Mouse (Mus musculus) kidney, postnatal 36 days (tissue): ENCODE data around the gene Gpcpd1.

ENCODE experiments used
- DNase-seq, 2 experiments: peaks; one replicate each; pipeline ENCODE4 v3.0.0; 2021 to 2022; ENCODE audit warnings: mixed read lengths in 2 of 2

The Gpcpd1 gene

DNA sequence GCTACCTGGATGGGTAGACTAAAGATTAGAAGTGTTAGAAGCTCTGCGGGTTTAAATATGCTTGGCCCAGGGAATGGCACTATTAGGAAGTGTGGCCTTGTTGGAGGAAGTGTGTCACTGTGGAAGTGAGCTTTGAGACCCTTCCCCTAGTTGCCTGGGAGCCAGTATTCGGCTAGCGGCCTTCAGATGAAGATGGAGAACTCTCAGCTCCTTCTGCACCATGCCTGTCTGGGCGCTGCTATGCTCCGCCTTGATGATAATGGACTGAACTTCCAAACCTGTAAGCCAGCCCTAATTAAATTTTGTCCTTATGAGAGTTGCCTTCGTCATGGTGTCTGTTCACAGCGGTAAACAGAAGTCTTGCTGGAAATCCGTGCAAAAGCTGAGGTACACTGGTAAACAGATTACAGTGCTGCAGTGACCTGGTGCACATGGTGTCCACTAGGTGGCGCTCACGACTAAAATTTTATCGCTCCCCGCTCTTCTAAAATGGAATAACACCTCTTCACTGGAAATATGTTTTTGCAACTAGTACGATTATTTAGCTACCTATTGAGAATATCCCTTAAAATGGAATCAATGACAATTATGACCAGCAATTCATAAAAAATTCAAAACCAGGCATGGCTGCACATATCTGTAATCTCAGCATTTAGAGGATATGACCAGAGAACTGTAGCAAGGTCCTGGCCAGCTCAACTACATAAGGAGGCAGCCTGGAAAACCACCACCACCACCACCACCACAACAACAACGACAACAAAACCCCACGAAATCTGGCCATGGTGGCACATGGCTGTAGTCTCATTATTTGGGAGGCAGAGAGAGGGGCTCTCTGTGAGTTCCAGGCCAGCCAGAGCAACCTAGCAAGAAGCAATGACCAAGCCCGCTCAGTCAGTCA lies 71.1 kb downstream of the Gpcpd1 start:
- peak; percentile 37 to 87 for DNase-seq

DNA sequence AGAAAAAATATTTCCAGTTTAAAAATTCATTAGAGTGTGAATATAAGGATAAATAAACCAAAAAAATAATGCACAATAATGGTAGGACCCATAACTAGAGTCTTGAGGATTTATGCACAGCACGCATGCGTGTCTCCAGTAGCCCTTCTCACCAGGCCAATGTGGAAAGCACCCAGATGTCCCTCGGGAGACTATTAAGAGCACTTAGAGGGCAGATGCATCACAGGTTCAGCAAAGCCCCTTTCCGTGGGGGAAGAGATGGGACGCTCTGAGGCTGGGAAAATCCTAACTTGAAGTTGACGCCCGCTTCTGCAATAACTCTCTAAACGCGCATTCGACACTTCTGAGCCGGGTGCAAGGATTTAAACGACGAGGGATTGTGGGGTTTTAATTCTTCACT lies 71.9 kb downstream of the Gpcpd1 start:
- DNase-seq: no peak

DNA sequence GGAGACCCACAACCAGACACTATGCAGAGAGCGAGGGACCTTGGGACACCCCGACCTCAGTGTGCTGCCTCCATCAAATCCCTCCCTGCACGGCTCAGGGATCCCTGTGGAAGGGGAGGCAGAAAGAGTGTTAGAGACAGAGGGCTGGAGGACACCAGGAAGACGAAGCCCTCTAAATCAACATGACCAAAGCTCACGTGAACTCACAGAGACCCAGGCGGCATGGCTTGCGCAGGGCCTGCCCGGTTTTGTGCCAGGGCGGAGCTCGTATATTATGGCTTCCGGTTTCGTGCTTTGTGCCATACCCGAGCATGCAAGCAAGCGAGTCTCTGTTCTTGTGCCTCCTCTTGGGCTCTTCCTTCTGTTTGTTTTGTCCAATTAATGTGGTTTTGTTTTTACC lies 72.5 kb downstream of the Gpcpd1 start:
- DNase-seq: no peak

DNA sequence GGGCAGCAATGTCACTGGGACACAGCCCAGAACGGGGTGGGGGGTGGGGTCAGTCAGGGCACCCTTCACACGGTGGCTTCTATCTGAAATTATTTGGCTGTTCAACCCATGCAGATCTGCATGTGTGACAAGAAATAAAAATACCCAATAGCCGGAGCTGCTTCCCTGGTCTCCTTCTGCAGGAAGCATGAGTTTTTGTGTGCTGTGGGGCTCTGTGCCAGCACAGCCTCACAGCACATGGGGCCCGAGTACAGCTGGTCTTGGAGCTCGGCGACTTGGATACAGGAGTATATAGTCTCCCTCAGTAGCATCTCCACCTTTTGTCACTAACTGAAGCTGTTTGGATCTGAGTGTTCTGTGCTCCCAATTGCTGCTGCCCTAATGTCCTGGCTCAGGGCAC lies 73.2 kb downstream of the Gpcpd1 start:
- peak in 1 of 2 experiments; percentile 22 for DNase-seq

DNA sequence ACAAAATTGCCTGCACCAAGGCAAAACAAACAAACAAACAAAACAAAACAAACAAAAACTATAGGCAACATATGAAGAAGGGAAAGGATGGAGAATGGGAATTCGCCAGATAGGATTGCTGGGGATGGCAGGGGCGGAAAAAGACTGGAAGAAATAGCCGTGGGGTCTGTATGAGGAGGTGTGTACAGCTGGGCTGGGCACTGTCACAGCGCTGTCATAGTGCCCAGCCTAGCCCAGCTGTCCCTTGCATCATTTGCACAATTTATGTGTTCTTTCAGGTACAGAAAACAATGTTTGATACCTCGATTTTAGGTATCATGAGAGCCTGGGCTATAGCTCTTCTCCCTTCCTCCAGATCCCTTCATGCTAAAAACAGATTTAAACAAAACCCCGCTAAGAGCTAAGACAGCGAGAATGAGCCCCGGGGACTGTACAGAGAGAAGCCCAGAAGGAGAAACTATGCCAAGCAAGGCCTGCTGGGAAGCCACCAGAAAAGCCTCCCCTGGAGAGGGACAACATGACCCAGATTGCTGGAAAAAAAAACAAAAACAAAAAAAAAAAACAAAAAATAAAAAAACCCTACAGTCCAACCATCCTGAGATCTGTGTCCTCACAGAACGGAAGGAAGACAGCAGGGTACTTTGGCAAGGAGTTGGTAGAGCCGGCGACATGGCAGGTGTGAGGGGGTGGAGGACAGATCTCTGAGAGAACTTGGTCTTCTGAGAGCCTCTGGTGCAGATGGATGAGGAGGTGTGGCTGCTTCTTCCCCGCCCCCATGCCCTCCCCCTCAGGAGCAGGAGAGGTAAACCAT lies 74.0 kb downstream of the Gpcpd1 start:
- no peak for DNase-seq

DNA sequence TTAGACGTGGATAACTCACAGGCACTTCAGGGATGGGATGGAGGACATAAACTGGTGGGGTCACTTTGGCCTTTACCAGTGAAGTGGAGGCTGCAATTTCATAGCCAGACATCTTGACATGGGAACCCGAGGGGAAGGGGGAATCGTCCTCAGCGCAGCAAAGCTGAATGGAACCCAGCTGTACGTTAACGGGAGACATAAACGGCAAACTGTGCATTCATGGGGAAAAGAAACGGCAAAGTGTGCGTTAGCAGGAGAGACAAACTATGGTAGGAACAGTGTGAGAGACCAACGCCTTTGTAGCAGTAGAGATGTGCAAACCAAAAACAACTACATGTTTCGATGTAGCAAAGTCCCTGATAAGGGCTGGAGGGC lies 74.6 kb downstream of the Gpcpd1 start:
- DNase-seq: no peak

DNA sequence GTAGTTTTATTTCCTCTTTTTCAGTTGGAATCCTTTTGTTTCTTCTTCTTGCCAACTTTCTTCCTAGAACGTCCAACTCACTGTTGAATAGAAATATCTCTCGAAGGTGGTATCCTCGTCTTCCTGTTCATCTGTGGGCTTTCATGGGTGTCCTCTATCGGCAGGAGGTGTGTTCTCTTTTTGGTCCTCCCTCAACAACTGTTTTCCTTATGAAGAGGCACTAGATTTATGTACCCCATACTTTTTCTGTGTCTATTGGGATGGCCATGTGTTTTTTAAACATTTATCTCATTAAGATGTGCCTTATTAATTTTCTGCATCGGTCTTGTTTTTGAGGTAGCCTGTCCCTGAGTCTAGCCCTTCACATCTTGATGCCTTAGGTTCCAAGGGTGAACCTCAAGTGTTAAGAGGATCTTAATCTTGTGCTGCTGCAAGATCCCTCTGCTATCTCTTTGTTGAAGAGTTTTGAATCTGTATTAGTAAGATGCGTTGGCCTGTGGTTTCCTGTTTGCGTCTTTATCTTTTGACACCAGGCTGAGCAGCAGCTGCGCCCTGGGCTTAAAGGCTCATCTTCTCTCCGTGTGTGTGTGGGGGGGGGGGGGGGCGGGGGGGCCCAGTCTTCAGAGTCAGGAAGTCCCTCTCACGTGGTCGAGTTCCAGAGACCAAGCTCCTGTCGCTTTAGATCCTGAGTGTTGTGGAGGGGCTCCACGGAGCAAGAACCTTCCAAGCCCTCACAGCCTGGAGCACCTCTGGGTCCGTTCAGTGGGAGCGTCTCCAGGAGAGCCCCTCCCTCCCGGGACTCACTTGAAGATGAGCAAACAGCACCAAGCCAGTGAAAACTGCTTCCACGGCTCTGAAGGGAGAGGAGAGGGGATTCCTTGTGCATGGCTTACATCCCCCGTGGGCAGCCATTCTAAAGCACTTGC lies 75.2 kb downstream of the Gpcpd1 start:
- no peak for DNase-seq

DNA sequence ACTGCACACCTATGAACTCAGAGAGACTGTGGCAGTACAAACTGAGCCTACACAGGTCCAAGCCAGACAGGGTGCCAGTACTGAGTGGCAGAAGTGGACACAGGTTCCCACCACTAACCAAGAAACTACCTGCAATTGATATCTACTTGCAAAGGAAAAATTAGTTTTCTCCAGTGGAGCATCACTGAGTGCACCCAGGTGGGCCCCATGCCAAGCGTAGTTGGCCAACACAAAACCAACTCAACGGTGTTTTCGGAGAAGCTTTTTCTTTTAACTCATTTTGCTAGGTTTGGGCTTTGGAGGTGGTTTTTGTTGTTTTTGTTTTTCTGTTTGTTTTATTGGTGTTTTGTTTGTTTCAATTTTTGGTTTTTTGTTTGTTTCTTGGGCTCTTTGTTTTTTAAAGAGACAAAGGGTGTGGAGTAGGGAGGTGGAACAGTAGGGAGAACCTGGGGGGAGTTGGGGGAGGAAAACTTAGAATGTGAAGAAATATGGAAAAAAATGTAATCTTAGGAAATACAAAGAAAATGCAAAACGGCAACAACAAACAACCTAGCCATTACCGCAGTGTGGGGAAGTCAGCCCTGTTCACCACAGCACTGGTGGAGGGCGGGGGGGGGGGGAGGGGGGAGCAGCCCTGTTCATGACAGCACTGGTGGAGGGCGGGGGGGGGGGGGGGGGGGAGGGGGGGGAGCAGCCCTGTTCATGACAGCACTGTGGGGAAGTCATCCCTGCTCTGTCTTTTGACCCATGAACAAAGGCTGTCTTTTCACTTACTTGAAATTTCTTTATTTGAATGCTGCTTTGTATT lies 76.3 kb downstream of the Gpcpd1 start:
- no peak for DNase-seq

DNA sequence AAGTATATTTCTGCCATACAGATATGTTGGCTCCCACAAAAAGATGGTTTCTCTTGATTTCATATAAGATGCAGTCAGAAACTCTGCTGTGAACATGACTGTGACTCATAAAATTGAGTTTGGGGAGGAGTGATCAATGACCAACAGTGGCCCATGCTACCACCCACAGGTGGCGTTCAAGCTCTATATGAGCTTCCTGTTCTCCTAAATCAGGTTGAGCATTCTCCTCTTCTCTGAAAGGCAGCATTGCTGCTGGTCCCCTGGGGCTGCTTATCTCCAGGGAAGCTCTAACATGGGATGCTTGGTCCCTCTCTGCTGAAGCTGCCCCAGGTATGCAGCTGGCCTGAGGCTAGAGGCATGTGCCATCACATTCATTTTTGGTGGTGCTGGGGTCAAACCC lies 77.8 kb downstream of the Gpcpd1 start:
- DNase-seq: no peak

DNA sequence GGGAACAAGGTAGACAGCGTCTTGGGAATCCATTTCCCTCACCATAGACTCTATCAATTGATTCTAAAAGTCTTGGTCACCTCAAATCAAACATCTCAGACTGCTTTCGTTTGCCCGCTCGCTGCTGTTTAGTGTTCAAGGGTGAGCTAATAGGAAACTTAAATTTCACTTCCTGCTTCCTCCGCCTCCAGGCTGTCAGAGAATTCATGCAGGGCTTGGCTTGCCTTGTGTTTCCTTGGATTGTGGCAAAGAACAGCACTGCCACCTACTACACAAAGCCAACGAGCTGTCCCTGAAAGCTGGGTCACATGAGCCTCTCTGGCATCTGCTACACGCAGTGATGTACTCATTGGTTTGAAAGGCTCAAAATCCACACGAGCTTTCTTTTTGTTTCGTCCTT lies 78.3 kb downstream of the Gpcpd1 start:
- no peak for DNase-seq

DNA sequence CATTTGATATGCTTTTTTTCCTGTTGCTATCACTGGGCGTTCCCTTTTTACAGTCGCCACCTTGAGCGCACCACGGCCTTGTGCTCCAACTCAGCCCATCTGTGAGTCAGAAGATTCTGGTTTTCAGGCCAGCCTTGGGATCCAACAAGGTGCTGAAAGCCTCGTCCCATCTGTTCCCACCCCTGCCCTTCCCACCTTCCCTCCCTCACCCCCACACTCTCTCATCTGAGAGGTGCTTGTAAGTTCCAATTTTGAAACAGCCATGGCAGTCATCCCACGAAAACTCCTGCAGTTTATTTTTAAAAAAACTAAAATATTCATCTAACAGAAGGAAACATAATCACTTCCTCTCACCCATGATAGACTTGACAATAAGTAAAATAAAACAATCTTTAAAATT lies 80.0 kb downstream of the Gpcpd1 start:
- DNase-seq: no peak

DNA sequence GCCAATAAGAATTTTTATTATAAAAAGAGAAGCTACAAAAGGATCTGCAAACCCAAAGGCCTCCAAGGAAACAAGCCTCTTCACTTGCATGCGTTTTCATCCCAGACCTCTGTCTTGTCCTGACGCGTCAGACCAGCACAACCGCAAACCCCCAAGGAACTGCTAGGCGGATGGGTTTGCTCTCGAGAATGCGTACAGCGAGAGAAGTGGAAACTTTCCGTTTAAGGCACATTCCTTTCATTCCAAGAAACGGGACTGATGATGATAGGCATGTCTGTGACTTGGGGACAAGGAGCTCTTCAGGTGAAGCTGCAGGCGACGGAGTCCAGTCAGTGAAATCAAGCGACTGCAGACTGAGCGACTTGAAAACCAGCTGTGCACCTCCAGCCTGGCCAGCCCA lies 80.4 kb downstream of the Gpcpd1 start:
- no peak for DNase-seq

DNA sequence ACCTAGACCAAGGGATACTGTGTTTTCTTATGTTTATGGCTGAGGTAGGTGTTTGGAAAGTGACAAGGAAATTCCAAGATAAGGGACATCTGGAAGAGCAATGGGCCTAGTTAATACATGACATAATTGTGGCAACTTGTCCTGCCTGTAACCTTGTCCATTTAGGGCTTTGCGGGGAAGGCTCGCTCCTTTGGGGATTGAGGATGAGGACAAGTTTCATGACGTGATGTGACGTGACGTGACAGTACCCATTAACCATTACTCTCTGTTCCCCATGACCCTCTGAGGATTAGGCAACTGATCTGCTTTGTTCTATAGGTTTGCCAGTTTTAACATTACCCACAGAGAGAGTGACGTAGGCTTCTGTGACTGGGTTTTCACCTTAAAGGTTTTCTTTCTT lies 81.7 kb downstream of the Gpcpd1 start:
- no peak for DNase-seq

DNA sequence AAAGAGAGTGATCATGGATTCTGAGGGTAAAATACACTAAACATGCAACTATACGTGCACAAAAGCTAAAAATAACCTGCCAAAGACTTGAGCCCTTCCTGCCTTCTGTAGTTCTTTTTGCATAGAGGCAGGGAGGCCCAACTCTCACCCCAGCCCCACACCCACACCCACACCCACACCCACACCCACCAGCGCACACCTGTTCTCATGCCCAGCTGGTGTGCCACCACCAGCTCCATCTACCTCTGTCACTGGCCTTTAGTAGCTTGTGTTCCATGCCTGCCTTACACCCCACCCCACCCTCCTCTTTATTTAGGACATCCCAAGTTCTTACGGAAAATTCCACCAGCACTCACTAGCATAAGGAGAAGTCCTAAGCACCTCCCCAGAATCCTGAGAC lies 89.2 kb downstream of the Gpcpd1 start:
- no peak for DNase-seq

DNA sequence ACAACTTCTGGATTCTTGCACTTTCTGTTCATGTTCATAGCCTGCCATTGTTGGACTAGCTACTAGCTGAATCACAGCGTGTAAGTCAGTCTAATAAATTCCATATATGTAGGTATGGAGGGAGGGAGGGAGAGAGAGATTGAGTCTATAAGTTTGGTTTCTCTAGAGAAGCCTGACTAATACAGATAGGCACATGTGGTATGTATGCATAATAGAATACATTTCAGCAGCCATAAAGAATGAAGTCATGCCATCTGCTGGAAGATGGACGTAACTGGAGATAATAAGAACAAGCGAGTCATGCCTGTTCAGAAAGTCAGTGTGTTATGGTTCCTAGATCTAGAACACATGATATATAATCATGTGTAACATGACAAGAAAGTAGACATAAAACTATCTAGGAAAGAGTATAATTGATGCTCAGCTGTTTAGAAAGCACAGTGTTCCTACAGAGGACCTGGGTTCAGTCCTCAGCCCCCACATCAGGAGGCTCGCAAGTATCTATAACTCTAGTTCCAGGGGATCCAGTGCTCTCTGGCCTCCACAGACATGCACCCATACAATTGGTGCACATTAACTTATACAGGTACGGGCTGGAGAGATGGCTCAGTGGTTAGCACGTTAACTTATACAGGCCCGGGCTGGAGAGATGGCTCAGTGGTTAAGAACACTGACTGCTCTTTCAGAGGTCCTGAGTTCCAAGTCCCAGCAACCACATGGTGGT lies 90.0 kb downstream of the Gpcpd1 start:
- DNase-seq: no peak

DNA sequence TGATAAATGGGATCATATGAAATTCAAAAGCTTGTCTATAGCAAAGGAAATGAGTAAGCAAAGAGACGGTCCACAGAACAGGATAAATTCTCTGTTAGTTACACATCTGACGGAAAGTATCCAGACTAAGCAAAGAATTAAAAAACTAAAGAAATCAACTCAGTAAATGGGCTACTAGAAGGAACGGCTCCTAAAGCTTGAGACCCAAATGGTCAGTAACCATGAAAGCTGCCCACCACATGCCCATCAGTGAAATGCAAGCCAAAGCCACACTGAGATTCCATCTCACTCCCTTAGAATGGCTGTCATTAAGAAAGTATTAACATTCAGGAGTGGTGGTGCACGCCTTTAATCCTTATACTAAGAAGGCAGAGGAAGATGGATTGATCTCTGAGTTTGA lies 94.3 kb downstream of the Gpcpd1 start:
- no peak for DNase-seq

DNA sequence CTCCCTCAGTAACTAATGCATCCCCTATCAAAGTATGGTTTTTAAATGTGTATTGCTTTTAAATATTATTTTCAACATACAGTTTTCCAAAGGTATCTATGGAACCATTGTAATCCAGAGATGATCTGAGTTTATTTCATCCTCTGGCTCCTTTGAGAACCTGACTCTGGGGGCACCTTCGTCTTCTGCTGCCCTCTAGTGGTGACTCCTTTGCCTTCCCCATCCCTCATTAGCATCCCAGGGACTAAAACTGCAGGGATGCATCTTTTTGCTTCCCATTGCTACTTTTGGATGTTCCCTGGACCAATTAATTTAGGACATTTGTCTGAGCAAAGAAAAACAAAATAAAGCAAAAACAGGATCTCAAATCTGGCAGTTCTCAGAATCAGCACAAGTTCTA lies 102.1 kb downstream of the Gpcpd1 start:
- DNase-seq: peak; percentile 51 to 75

DNA sequence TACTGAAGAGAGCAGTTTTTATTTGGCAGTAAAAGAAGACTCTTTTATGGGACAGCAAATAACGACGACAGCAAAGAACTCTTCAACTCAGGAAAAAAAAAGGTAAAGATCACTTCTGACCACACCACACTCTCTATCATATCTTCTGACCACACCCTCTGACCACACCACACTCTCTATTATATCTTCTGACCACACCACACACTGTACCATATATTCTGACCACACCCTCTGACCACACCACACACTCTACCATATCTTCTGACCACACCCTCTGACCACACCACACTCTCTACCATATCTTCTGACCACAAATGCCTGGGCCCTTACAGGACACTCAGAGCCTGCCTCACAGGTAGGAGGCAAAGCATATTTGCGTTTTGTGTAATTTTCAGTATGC lies 106.0 kb downstream of the Gpcpd1 start:
- DNase-seq: no peak
